Mouse (Mus musculus) lung, postnatal 0 days (tissue): ENCODE measurements around the gene Pde4d.

Experiments
- CTCF ChIP-seq: IDR thresholded peaks from 2 replicates; pipeline ENCODE4 v1.5.1; 2016; ENCODE audit warnings: antibody characterized with exemption, mild to moderate bottlenecking
- EP300 ChIP-seq: IDR thresholded peaks from 2 replicates; pipeline ENCODE4 v1.6.1; 2016; ENCODE audit warnings: antibody characterized with exemption, mild to moderate bottlenecking, control low read depth

GRCm38 (mm10) chr13:109901811-109902210 lies 1452.1 kb downstream of the Pde4d start:
- TF ChIP-seq CTCF (no peak), EP300 (no peak)
